Mouse (Mus musculus) granulocyte monocyte progenitor cell, adult 5-6 weeks (primary cell): ENCODE results near the gene Sec22c. TPM values are rescaled to one million over a fixed set of nuclear protein-coding genes. Genes with fewer than 3 reads are reported as not detected.
A peak's percentile ranks its signal among the peaks of the same experiment; 100 is the strongest.

Experiments
- ATAC-seq: replicated peaks from 2 replicates; pipeline ENCODE4 v1.8.0; 2016; ENCODE audit warnings: mild to moderate bottlenecking, moderate TSS enrichment, inconsistent platforms; ENCODE audit not compliant: poor library complexity, severe bottlenecking
- total RNA-seq, 2 experiments: library from RNA; stranded (forward) in 1 of 2; stranded (reverse) in 1 of 2; fragments of 200-712, 200-1000 nt in 1 of 2; fragments of >200 nt in 1 of 2; fragmentation: Nextera tagmentation in 1 of 2; gene quantifications; 2 replicates each; pipeline ENCODE4 v1.2.3; 2014 to 2017

The Sec22c gene
- 14.7 and 18.2 TPM in 2 replicates for total RNA-seq (2014; fragmentation: Nextera tagmentation)
- total RNA-seq (2017): 4.7 and 10.5 TPM in 2 replicates

- peak; percentile 63 for ATAC-seq
These were observed at the start of gene Sec22c for GRCm38 (mm10) chr9:121704646-121705625. Sec22c (minus strand) TSS chr9:121705490.

- ATAC-seq: no peak
These were observed 49.3 kb upstream of the Sec22c start for GRCm38 (mm10) chr9:121754624-121755023.

- ATAC-seq: no peak
These were observed 47.5 kb upstream of the Sec22c start for GRCm38 (mm10) chr9:121752774-121753173.

GRCm38 (mm10) chr9:121744051-121744450 is 38.8 kb upstream of the Sec22c start:
- ATAC-seq: peak; percentile 44

GRCm38 (mm10) chr9:121741168-121741567 is 35.9 kb upstream of the Sec22c start:
- ATAC-seq: no peak

- no peak for ATAC-seq
These were observed 35.2 kb upstream of the Sec22c start for GRCm38 (mm10) chr9:121740490-121740889.

- ATAC-seq: peak; percentile 34
These were observed 14.3 kb upstream of the Sec22c start for GRCm38 (mm10) chr9:121719347-121720331.

- ATAC-seq: peak; percentile 93
These were observed 13.6 kb upstream of the Sec22c start, which contains the start of gene Nktr for GRCm38 (mm10) chr9:121718792-121719318. Nktr (plus strand) TSS chr9:121719169.

- ATAC-seq: 0 out of 2 replicates have a peak, but pooled peaks have one; percentile 3
These were observed 12.9 kb upstream of the Sec22c start for GRCm38 (mm10) chr9:121718070-121718705.

GRCm38 (mm10) chr9:121717048-121717447 is 11.8 kb upstream of the Sec22c start:
- no peak for ATAC-seq

- ATAC-seq: peak; percentile 31
These were observed 5.3 kb upstream of the Sec22c start for GRCm38 (mm10) chr9:121710584-121710975.

- peak; percentile 84 for ATAC-seq
These were observed 4.8 kb upstream of the Sec22c start, which contains the start of gene Ss18l2 for GRCm38 (mm10) chr9:121709898-121710583. Ss18l2 (plus strand) TSS chr9:121710329.

- 0 out of 2 replicates have a peak, but pooled peaks have one; percentile 2 for ATAC-seq
These were observed 3.5 kb upstream of the Sec22c start for GRCm38 (mm10) chr9:121708506-121709486.

- no peak for ATAC-seq
These were observed 2.5 kb upstream of the Sec22c start for GRCm38 (mm10) chr9:121707801-121708200.

- ATAC-seq: peak; percentile 20
These were observed 862 bp upstream of the Sec22c start for GRCm38 (mm10) chr9:121706029-121706675.

- ATAC-seq: peak; percentile 12
These were observed 1.0 kb downstream of the Sec22c start for GRCm38 (mm10) chr9:121704261-121704645.
